Mouse (Mus musculus) bone marrow, adult 2 months (tissue): Measurements from ENCODE around the gene Vwa5b2. TPM values are rescaled to one million over a fixed set of nuclear protein-coding genes. Genes with fewer than 3 reads are reported as not detected.

ENCODE experiments used
- H3K27ac ChIP-seq: fragments of 200-500 bp; 2 replicates; pipeline ENCODE4 v1.5.1; 2012; ENCODE audit warnings: low read depth, mild to moderate bottlenecking, control low read depth, inconsistent platforms, low read length; ENCODE audit not compliant: control insufficient read depth, poor library complexity, insufficient read depth
- H3K4me1 ChIP-seq: fragments of 200-500 bp; 2 replicates; pipeline ENCODE4 v1.6.1; 2011; ENCODE audit warnings: low read length; ENCODE audit not compliant: control insufficient read depth, insufficient read depth
- H3K4me3 ChIP-seq: fragments of 200-500 bp; replicated peaks from 2 replicates; pipeline ENCODE3; 2011; ENCODE audit warnings: mild to moderate bottlenecking, low read depth, low read length, control low read depth; ENCODE audit not compliant: control insufficient read depth
- CTCF ChIP-seq: fragments of 200-500 bp; IDR thresholded peaks from 2 replicates; pipeline ENCODE4 v1.5.1; 2011; ENCODE audit warnings: low read length, control low read depth; ENCODE audit not compliant: control insufficient read depth, insufficient read depth
- POLR2A ChIP-seq: fragments of 200-500 bp; IDR thresholded peaks from 2 replicates; pipeline ENCODE4 v1.6.1; 2011; ENCODE audit warnings: low read depth, mild to moderate bottlenecking, control low read depth, low read length, borderline replicate concordance; ENCODE audit not compliant: control insufficient read depth
- WGBS: fragments of 180-500 bp; shearing (Covaris S2); methylation state at CpG from one replicate; pipeline ENCODE4 v1.1.7; 2018; 5-methylcytosine and 5-hydroxymethylcytosine counted together
- polyA plus RNA-seq: library from polyadenylated mRNA; stranded (reverse); fragments of >200 nt; gene quantifications from 2 replicates; pipeline ENCODE4 v1.2.4, GENCODE M21; 2011; ENCODE audit warnings: low replicate concordance; ENCODE audit not compliant: missing spikeins, insufficient read depth, insufficient read length

Vwa5b2 gene
- polyA plus RNA-seq, 1 experiment = not detected

DNA sequence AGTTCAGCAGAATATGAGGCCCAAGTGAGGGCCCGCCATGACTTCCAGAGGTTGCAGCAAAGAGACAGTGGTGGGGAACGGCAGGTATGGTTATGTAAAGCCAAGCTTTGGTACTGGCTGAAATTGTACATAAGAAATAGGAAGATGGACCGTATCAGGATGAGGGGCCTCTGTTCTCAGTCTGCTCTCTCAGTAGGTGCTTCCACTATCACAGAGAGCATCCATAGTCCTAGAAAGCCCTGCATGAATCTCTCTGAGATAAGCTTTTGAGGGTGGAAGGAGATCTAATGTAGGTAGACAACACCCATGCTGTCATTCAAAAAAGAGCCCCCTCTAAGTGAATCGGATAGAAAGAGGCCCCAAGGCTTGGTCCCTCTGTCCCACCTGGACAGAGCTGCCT lies 6.5 kb downstream of the Vwa5b2 start:
- Histone ChIP-seq H3K27ac (no peak overlapping the region), H3K4me1 (no peaks in the 10 kb centered on the region), H3K4me3 (no peak overlapping the region)
- WGBS = 84% methylated on average over 4 of the region's 4 CpGs
- no peak for TF ChIP-seq POLR2A
- no peak for TF ChIP-seq CTCF

DNA sequence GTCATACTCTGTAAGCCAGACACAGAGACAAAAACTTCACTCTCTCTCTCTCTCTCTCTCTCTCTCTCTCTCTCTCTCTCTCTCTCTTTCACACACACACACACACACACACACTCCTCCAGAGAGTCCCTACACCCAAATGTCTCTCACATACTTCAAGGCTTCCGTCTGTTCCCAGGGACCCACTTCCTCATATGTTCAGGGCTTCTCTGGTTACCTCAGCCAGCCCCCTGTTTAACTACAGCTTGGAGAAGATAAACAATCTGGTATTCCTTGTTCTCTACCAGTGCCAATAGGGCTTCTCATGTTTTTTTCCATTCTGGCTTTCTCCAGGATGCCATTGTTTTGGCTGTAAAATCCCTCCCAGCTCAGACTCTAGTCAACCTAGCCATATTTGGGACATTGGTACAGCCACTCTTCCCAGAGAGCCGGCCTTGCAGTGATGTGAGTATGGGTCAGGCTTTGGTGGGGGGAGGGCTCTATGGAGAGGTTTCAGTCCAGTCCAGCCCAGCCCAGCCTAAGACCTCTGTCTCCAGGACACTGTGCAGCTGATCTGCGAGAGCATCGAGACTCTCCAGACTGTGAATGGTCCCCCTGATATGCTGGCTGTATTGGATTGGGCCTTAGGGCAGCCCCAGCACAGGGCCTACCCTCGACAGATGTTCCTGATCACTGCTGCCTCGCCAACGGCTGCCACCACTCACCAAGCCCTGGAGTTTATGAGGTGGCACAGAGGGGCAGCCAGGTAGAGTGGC lies 7.6 kb downstream of the Vwa5b2 start:
- 65% methylated on average over 7 of the region's 7 CpGs for WGBS
- no peaks in the 10 kb centered on the region for H3K4me1 ChIP-seq

DNA sequence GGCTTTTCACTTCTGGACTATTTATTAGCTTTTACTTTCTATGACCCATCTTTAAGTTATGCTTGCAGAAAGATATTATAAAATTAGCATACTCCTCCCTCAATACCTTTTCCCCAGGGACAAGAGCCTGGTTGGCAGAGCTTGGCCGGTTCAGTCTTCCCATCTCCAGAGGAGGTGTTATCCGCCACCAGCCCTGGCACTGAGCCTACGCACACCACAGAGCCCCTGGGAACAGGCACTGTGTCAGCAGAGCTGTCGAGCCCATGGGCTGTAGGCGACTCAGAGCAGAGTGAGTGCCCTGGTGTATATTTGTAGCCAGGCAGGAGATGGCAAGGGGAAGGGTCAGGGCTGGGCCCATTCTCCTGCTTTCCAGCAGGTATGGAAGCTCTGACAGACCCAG lies 11.2 kb downstream of the Vwa5b2 start:
- TF ChIP-seq CTCF (no peak), POLR2A (no peak)
- no peaks in the 10 kb centered on the region for H3K4me1 ChIP-seq
- WGBS = 78% methylated on average over 5 of the region's 5 CpGs

More for the DNA sequence above, 7.6 kb downstream of the Vwa5b2 start:
- Histone ChIP-seq H3K4me3 (no peak overlapping the region), H3K27ac (no peak overlapping the region)
- TF ChIP-seq CTCF (no peak), POLR2A (no peak)

DNA sequence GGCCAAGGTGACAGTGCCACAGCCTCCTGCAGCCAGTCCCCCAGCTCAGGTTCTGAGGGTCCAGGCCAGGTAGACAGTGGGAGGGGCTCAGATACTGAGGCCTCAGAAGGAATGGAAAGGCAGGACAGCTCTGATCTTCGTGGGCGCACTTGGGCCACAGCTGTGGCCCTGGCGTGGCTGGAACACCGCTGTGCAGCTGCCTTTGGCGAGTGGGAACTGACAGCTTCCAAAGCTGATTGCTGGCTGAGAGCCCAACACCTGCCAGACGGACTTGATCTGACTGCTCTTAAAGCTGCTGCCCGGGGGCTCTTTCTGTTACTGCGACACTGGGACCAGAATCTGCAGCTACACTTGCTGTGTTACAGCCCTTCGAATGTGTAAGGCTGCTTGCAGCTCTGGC lies 15.4 kb downstream of the Vwa5b2 start:
- Histone ChIP-seq H3K27ac (no peak overlapping the region), H3K4me1 (no peaks in the 10 kb centered on the region), H3K4me3 (no peak overlapping the region)
- no peak for TF ChIP-seq CTCF
- no peak for TF ChIP-seq POLR2A
- 77% methylated on average over 9 of the region's 9 CpGs for WGBS

More for the DNA sequence above, 11.2 kb downstream of the Vwa5b2 start:
- H3K4me3 ChIP-seq = no peak overlapping the region
- no peak overlapping the region for H3K27ac ChIP-seq

DNA sequence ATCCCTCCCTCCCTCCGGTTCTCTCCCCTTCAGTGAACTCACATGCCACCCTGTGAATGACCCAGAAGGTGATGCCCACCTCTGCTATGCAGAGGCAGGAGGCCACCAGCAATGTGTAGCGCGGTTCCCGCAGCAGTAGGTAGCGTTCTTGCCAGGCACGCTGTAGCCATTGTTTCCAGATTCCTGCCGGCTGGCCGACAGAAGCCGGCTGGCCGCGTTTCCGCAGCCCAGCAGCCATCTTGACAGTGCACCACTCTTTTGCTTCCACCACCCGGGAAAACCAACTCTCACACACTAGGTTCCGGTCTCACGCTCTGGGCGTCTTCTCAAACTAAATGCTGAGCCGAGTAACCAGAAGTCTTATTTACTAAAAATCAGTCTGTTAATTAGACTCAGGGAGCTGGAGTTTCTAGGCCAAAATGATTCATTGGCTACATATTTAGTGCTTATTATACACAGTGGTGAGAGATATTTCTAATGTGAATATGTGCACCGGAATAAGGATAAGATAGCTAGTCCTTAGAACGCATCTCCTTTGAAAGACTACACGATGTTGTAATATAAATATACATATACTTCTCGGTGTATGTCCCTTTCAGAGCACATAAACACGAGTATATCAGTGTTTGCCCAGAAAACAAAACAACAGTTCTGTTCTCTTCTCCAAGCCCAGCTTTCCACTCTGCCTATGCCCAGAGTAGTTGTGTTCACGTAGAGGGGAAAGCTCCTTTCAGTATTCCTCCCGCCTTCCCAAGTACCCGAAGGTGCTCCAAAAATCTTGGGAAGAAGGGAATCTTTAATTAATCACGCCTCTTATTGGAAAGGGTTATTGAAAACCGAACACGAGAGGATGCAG lies 21.5 kb downstream of the Vwa5b2 start:
- under 1% methylated on average over 28 of the region's 28 CpGs for WGBS
- Histone ChIP-seq H3K27ac (no peak overlapping the region), H3K4me1 (no peaks in the 10 kb centered on the region), H3K4me3 (peak overlapping the region; percentile 100)
- TF ChIP-seq CTCF = peak; percentile 21; the same call in 1 of the 2 replicates
- peak; percentile 96 for TF ChIP-seq POLR2A

DNA sequence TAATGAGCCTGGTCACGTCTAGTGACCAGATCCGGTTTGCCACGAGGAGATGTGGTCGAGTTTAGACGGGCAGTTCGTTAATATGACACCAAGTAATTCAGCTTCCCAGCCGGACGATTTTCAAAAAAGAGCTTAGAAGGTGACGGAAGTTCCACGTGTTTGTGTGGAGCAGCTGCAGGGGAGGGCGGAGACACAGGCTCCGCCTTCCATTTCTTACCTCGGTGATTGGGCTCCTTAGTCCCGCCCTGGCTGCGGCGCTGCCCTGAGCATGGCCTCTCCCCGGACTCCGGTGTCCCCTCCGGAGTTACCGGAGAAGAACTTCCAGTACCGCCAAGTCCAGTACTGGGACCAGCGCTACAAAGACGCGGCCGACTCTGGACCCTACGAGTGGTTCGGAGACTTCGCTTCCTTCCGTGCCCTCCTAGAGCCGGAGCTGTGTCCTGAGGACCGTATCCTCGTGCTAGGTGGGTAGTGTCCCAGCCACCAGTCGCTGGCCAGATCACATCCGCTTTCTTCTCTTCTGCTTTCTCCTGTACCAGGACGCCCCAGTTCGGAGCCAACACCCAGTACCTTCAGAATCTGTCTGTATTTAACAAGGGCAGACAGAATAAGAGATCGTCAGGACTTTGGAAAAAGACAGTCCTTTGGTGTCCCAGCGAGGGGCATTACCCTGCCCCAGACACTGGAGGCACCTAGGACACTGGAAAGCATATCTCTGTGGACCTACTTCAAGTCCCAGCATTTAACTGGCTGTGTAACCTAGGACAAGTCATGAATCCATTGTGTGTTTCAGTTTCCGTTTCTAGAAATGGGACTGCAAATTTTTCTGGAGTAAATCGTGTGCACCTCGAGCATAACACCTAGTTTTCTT lies 22.3 kb downstream of the Vwa5b2 start, which contains the start of the genes Eef1akmt4, Gm49333 and Alg3:
Gene Eef1akmt4 (plus strand): TSS at position 237 of the 871 bp plus-strand sequence.
Gene Gm49333 (plus strand): TSS at position 254 of the 871 bp plus-strand sequence.
Gene Alg3 (minus strand): TSS at position 379 of the 871 bp plus-strand sequence.
- no peak within 1 kb of the TSS for H3K27ac ChIP-seq
- WGBS = 1% methylated on average over 41 of the region's 41 CpGs
- no peak for TF ChIP-seq CTCF
- peak; percentile 51; the same call in 1 of the 2 replicates for TF ChIP-seq POLR2A
- H3K4me1 ChIP-seq = no peaks in the 10 kb centered on the region
- H3K4me3 ChIP-seq = peak within 1 kb of the TSS; percentile 100

DNA sequence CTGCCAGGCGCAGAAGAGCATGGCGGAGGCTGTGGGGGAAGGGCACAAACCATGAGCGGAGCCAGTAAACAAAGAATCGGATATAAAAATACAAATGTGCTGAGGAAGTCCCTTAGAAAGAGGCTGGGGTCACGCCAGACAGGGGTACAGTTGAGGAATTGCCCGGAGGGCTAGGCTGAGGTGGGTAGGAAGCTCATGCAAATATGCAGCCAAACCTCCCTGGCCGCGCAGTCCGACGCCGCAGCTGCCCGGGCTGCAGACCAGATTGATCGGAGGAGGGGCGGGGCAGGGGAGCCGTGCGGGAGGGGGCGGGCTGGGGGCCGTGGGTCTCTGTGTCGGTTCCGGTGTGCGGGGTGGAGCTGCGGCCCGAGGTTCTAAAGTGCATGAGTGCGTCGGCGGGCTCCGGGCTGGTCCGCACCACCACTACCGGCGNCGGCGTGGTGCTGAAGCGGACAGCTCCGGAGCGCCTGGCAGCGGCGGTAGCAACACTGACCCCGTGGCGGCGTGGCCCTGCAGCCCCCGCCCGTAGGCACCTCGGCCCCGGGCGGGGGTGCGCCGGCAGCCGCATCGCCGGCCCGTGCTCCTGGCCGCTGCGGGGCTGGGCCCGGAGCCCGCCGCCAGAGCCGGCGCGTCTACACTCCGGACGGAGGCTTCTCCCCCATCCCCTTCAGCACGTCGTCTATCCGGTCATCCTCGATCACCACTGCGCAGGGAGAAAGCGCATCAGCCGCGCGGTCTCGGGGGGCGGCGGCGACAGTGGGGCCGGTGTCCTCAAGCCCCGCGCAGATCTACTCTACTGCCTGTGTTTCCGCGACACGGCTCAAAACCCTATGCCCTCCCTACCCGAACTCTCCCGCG lies 30.5 kb downstream of the Vwa5b2 start:
- TF ChIP-seq POLR2A = no peak
- no peak for TF ChIP-seq CTCF
- no peak overlapping the region for H3K4me3 ChIP-seq
- H3K4me1 ChIP-seq = no peaks in the 10 kb centered on the region; the same call in 1 of the 2 replicates

DNA sequence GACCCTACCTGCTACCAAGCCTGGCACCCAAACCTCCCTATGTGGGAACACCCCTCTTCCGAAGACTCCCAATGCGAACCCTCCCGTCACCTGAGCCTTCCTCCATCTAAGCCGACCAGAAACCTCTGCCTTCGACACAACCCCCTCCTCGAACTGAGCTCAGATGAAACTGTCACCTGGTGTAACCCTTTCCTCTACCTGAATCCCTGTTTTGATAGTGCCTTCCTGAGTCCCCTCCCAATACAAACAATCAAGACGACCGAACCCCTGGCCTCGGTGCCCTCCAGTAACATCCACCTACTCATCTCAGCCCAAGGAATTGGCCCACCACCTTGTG lies 31.1 kb downstream of the Vwa5b2 start:
- WGBS = 1% methylated on average over 9 of the region's 9 CpGs
- TF ChIP-seq CTCF = no peak
- no peak for TF ChIP-seq POLR2A
- no peak overlapping the region for H3K27ac ChIP-seq
- no peaks in the 10 kb centered on the region; the same call in 1 of the 2 replicates for H3K4me1 ChIP-seq
- no peak overlapping the region for H3K4me3 ChIP-seq

More for the DNA sequence above, 30.5 kb downstream of the Vwa5b2 start:
- H3K27ac ChIP-seq = no peak overlapping the region
- 6% methylated on average over 82 of the region's 83 CpGs for WGBS
